Mouse (Mus musculus): ENCODE data around the gene Arhgap15.
"Not testable (repeated sequence)": the region's sequence is repeated elsewhere in the genome, so short reads cannot be mapped to it uniquely, and the experiment has no call there.

Arhgap15 gene

GRCm38 (mm10) chr2:43748287-43748983, at the start of gene Arhgap15:
TSS of gene Arhgap15 (plus strand) at chr2:43748824.
- no peak for DNase-seq (ENCODE audit: low spot score in 2 of 2)

- no peak for DNase-seq (ENCODE audit: low spot score in 2 of 2)
Measured at GRCm38 (mm10) chr2:43712611-43713138, 35.9 kb upstream of the Arhgap15 start.

GRCm38 (mm10) chr2:43722446-43723103, 26.0 kb upstream of the Arhgap15 start:
- peak; percentile 22 to 48 for DNase-seq (ENCODE audit: low spot score in 2 of 2)

DNA sequence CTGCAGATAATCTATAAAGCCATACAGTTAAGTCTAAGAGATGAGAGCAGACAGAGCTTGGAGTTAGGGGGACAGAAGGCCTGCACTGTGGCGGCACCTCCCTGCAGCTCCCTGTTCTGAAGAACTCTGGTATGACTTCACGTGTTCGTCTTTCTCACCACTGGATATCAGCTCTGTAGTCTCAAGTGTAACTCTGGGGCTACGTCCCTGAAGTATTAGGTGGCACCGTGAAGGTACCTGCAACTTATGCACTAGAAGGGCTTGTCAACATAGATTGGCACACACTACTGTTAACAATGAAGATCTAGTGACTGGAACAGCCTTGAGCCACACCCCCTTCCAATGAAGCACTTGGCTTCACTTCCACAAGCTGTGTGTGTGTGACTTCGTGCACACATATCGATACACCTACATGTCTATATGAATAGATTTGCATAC, 25.5 kb upstream of the Arhgap15 start:
- DNase-seq (ENCODE audit: low spot score in 2 of 2), result no peak

DNA sequence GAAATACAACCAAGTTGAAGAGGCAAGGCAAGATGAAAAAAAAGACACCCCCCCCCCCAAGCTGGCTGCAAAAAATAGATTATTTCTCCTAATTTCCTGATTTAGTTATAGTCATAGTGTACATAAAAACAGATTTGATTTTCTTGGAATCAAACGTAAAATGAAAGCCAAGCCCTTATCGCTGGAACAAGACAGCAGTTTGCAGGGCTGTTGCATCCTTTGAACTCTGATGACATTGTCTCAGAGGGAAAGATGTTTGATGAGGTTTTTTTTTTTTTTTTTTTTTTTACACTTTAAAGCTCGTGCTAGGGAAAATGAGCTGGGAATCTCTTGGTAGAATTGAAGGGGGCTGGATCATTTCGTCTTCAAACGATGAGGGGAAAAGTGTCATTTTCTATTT, 21.4 kb upstream of the Arhgap15 start:
- DNase-seq (ENCODE audit: low spot score in 2 of 2), result no peak

- no peak for DNase-seq (ENCODE audit: low spot score in 2 of 2)
Measured at GRCm38 (mm10) chr2:43727693-43728092, 20.9 kb upstream of the Arhgap15 start.

DNA sequence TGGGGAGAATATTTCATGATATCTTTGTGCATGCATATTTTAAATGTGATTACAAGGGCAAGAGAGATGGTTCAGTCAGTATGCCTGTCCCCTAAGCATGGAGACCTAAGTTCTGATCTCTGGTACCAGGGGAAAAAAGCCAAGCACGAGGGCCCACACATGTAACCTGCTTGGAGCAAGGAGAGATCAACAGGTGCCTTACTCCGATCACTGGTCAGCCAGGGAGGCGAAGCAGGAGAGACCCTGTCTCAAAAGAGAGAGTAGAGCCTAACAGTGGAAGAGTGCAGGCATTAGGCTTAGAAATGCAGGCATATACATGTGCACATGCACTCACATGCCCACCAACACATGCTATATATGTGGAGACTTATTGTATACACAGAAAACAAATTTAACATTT, 19.8 kb upstream of the Arhgap15 start:
- DNase-seq (ENCODE audit: low spot score in 2 of 2), result no peak

DNA sequence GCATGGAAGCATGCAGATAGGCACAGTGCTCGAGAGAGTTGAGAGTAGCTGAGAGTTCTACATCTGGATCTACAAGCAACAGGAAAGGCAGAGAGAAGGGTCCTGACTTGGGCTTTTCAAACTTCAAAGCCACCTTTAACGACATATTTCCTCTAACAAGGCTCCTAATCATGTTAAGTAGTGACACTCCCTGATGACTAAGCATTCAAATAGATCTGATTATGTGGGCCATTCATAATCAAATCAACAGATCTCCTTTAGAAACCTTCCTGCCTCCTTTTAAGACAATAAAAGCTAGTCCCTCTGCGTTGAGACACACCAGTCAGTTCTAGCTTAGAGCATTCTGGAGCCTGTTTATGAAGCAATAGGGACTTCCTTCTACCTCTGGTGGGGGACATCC, 16.2 kb upstream of the Arhgap15 start:
- DNase-seq (ENCODE audit: low spot score in 2 of 2), result no peak

GRCm38 (mm10) chr2:43735071-43735470, 13.6 kb upstream of the Arhgap15 start:
- not testable (repeated sequence) for DNase-seq (ENCODE audit: low spot score in 2 of 2)

- DNase-seq (ENCODE audit: low spot score in 2 of 2), result no peak
Measured at GRCm38 (mm10) chr2:43737546-43737945, 11.1 kb upstream of the Arhgap15 start.

- DNase-seq (ENCODE audit: low spot score in 2 of 2), result no peak
Measured at GRCm38 (mm10) chr2:43738562-43739112, 10.0 kb upstream of the Arhgap15 start.

- DNase-seq (ENCODE audit: low spot score in 2 of 2), result no peak
Measured at GRCm38 (mm10) chr2:43739190-43739818, 9.3 kb upstream of the Arhgap15 start.

GRCm38 (mm10) chr2:43749321-43749720, 697 bp downstream of the Arhgap15 start:
- no peak for DNase-seq (ENCODE audit: low spot score in 2 of 2)

GRCm38 (mm10) chr2:43755899-43756298, 7.3 kb downstream of the Arhgap15 start:
- DNase-seq (ENCODE audit: low spot score in 2 of 2), result no peak

DNA sequence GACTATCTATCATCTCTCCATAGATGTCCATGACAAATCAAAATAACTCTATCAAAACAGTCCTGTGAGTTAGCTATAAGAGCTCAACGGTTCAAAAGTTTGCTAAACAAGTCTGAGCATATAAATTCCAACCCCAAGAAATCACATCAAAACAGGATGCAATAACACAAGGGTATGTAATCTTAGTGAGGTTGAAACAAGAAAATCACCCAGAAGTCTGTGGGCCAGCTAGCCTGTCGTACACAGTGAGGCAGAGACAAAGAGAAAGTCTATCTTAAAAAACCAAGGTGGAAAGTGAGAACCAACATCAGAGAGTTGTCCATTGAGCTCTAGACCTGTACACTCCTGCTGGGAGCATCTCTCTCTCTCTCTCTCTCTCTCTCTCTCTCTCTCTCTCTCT, 8.0 kb downstream of the Arhgap15 start:
- DNase-seq (ENCODE audit: low spot score in 2 of 2), result no peak

GRCm38 (mm10) chr2:43761735-43762134, 13.1 kb downstream of the Arhgap15 start:
- DNase-seq (ENCODE audit: low spot score in 2 of 2), result no peak

DNA sequence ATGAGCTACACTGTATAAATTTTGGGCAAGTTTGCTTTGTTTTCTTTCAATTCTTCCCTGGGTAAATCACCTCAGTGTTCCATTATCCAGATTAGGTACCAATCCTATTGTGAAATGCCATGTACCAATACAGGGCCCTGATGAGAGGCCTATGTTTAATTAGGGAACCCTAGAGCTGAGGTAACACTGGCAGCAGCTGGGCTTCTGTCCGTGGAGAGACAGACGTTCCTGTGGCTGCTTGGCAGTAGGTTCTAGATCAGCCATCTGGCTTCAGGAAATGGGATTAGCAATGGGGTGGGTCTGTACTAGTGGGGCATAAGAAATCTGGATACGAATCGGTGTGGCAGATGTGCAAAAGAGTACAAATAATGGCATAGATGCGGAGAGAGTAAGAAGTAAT, 14.7 kb downstream of the Arhgap15 start:
- DNase-seq (ENCODE audit: low spot score in 2 of 2), result no peak

DNA sequence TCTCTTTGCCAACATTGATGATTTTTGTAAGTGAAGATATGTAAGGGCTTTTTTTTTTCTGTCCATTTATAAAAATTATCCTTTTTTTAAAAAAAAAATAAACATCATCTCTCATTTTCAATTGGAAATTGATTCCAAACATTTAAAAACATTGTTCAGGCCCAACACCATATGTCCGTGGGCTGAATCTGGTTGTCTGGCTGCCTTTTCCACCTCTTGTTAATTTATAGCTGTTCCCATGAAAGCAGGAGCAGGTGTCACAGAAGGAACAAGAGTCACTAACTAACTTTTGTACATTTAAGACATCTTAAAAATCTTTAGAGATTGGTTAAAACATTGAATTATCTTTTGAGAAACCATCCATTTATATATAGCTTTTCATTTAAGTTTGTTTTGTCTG, 15.8 kb downstream of the Arhgap15 start:
- DNase-seq (ENCODE audit: low spot score in 2 of 2), result no peak

GRCm38 (mm10) chr2:43766200-43766599, 17.6 kb downstream of the Arhgap15 start:
- DNase-seq (ENCODE audit: low spot score in 2 of 2), result no peak

GRCm38 (mm10) chr2:43769850-43770570, 21.4 kb downstream of the Arhgap15 start:
- no peak for DNase-seq (ENCODE audit: low spot score in 2 of 2)

DNA sequence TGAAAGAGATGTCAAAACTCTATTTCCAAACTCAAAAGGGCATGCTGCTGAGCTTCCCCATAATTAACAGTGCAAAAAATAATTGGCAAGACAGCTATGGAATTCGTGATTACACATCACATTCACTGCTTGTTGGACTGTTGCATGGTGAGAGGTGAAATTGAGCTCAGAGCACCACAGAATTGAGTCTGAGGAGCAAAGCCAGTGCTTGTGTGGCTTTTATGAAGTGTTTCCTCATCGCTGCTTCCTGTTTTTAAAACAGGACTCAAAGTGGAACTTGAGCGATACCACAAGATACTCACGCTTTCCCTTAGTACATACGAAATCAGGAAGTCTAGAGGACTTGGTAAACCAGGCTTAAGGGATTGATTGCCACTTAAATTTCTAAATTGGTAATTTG, 24.0 kb downstream of the Arhgap15 start:
- DNase-seq (ENCODE audit: low spot score in 2 of 2), result no peak

DNA sequence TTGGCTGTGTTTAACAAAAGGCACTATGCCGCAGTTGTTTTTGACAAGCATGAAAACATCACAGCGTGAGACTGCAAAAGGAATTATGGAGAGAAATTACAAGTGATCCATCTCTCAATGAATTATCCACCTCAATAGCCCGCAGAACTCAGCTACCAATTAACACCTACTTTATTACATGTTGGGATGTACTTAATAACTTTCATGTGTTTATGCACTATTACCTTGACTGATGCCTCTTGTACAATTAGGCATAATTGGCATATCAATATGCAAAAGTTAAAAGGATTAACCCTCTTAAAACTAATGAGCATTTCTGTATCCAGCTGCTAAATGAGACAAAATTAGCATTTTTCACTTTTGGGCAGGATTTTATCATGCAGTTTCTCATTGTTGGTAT, 33.5 kb downstream of the Arhgap15 start:
- no peak for DNase-seq (ENCODE audit: low spot score in 2 of 2)
